Mouse (Mus musculus) cerebellum, adult 2 months (tissue): ENCODE data around the gene Klhl29.

ENCODE experiments used
- CTCF ChIP-seq: fragments of 200-500 bp; IDR thresholded peaks from 2 replicates; pipeline ENCODE4 v1.5.1; 2011; ENCODE audit warnings: low read depth, mild to moderate bottlenecking, control low read depth, low read length, moderate library complexity, borderline replicate concordance; ENCODE audit not compliant: insufficient read depth
- POLR2A ChIP-seq: fragments of 200-500 bp; IDR thresholded peaks from 2 replicates; pipeline ENCODE4 v1.6.1; 2011; ENCODE audit warnings: low read length, control low read depth, borderline replicate concordance; ENCODE audit not compliant: insufficient read depth

GRCm38 (mm10) chr12:5413976-5414375 lies 38.5 kb upstream of the Klhl29 start:
- TF ChIP-seq CTCF (no peak), POLR2A (no peak)
